Mouse (Mus musculus) ES-Bruce4 (cell line): ENCODE results near the gene Igf1r. TPM values are rescaled to one million over a fixed set of nuclear protein-coding genes. Genes with fewer than 3 reads are reported as not detected.
A peak's percentile ranks its signal among the peaks of the same experiment; 100 is the strongest.

Experiments
- H3K27ac ChIP-seq: 2 replicates; pipeline ENCODE4 v1.5.1; 2012; ENCODE audit warnings: low read length, inconsistent platforms; ENCODE audit not compliant: insufficient read depth
- H3K27me3 ChIP-seq: 2 replicates; pipeline ENCODE4 v1.6.1; 2012; ENCODE audit warnings: mild to moderate bottlenecking, low read length, inconsistent platforms; ENCODE audit not compliant: control insufficient read depth, poor library complexity, insufficient read depth, severe bottlenecking
- H3K36me3 ChIP-seq: 2 replicates; pipeline ENCODE4 v1.6.1; 2012; ENCODE audit warnings: inconsistent platforms, mild to moderate bottlenecking, low read length, moderate library complexity; ENCODE audit not compliant: control insufficient read depth, poor library complexity, insufficient read depth, severe bottlenecking
- H3K4me1 ChIP-seq: one replicate; pipeline ENCODE4 v1.8.1; 2011; ENCODE audit warnings: low read length; ENCODE audit not compliant: control insufficient read depth, insufficient read depth
- H3K4me3 ChIP-seq: 2 replicates; pipeline ENCODE4 v1.5.1; 2011; ENCODE audit warnings: low read depth, mild to moderate bottlenecking, low read length
- H3K9ac ChIP-seq: 2 replicates; pipeline ENCODE4 v1.6.1; 2012; ENCODE audit warnings: low read depth, mild to moderate bottlenecking, inconsistent platforms; ENCODE audit not compliant: poor library complexity, severe bottlenecking
- H3K9me3 ChIP-seq: replicated peaks from 2 replicates; pipeline ENCODE4 v1.6.1; 2012; ENCODE audit warnings: mild to moderate bottlenecking, low read length, inconsistent platforms; ENCODE audit not compliant: control insufficient read depth, poor library complexity, insufficient read depth, severe bottlenecking
- CTCF ChIP-seq: IDR thresholded peaks from one replicate; pipeline ENCODE4 v1.8.1; 2011; ENCODE audit warnings: low read depth, low read length
- EP300 ChIP-seq: IDR thresholded peaks from 2 replicates; pipeline ENCODE4 v1.6.1; 2011; ENCODE audit warnings: low read depth, low read length; ENCODE audit not compliant: insufficient read depth
- POLR2A ChIP-seq: IDR thresholded peaks from one replicate; pipeline ENCODE4 v1.8.1; 2011; ENCODE audit warnings: low read length; ENCODE audit not compliant: insufficient read depth
- polyA plus RNA-seq: library from polyadenylated mRNA; stranded (reverse); fragments of >200 nt; gene quantifications from 2 replicates; pipeline ENCODE4 v1.2.4, GENCODE M21; 2011; ENCODE audit warnings: low read depth; ENCODE audit not compliant: missing spikeins, insufficient read depth, insufficient read length

Igf1r gene
- polyA plus RNA-seq, 1 experiment, result 58.4 TPM

- Histone ChIP-seq H3K27ac (no peak overlapping the region), H3K36me3 (no peaks in the 10 kb centered on the region), H3K27me3 (no peaks in the 10 kb centered on the region), H3K9me3 (no peaks in the 10 kb centered on the region), H3K4me3 (peak overlapping the region; percentile 15; the same call in 1 of the 2 replicates), H3K4me1 (peaks cover 10% of the 10 kb centered on the region), H3K9ac (no peak overlapping the region)
- TF ChIP-seq EP300 (peak; percentile 56; the same call in 1 of the 2 replicates), POLR2A (no peak), CTCF (no peak)
These were observed 286.7 kb downstream of the Igf1r start for GRCm38 (mm10) chr7:68239220-68239827.

GRCm38 (mm10) chr7:68241205-68241604 lies 288.6 kb downstream of the Igf1r start:
- TF ChIP-seq CTCF (no peak), EP300 (no peak), POLR2A (no peak)
- Histone ChIP-seq H3K4me3 (no peak overlapping the region), H3K9me3 (no peaks in the 10 kb centered on the region), H3K36me3 (no peaks in the 10 kb centered on the region), H3K4me1 (peaks cover 12% of the 10 kb centered on the region), H3K9ac (no peak overlapping the region), H3K27ac (no peak overlapping the region), H3K27me3 (no peaks in the 10 kb centered on the region)

GRCm38 (mm10) chr7:68245681-68246080 lies 293.1 kb downstream of the Igf1r start:
- Histone ChIP-seq H3K4me1 (peaks cover 2% of the 10 kb centered on the region), H3K36me3 (no peaks in the 10 kb centered on the region), H3K9ac (no peak overlapping the region), H3K27ac (no peak overlapping the region), H3K9me3 (0 out of 2 replicates have a peak, but pooled peaks cover 4% of the 10 kb centered on the region), H3K4me3 (no peak overlapping the region), H3K27me3 (no peaks in the 10 kb centered on the region)
- TF ChIP-seq POLR2A (no peak), EP300 (peak; percentile 64; the same call in 1 of the 2 replicates)

- Histone ChIP-seq H3K9ac (no peak overlapping the region), H3K9me3 (0 out of 2 replicates have a peak, but pooled peaks cover 4% of the 10 kb centered on the region), H3K27me3 (no peaks in the 10 kb centered on the region), H3K4me3 (no peak overlapping the region), H3K27ac (no peak overlapping the region), H3K4me1 (peaks cover 2% of the 10 kb centered on the region), H3K36me3 (no peaks in the 10 kb centered on the region; the same call in 1 of the 2 replicates)
- TF ChIP-seq CTCF (no peak), EP300 (no peak), POLR2A (no peak)
These were observed 293.6 kb downstream of the Igf1r start for GRCm38 (mm10) chr7:68246249-68246648.

- Histone ChIP-seq H3K27me3 (no peaks in the 10 kb centered on the region), H3K4me1 (peaks cover 1% of the 10 kb centered on the region), H3K27ac (no peak overlapping the region), H3K36me3 (no peaks in the 10 kb centered on the region; the same call in 1 of the 2 replicates), H3K9ac (no peak overlapping the region), H3K4me3 (no peak overlapping the region), H3K9me3 (0 out of 2 replicates have a peak, but pooled peaks cover 4% of the 10 kb centered on the region)
- TF ChIP-seq CTCF, result no peak
- TF ChIP-seq POLR2A, result no peak
- no peak for TF ChIP-seq EP300
These were observed 297.8 kb downstream of the Igf1r start for GRCm38 (mm10) chr7:68250411-68250810.

GRCm38 (mm10) chr7:68250902-68251301 lies 298.3 kb downstream of the Igf1r start:
- TF ChIP-seq EP300, result no peak
- TF ChIP-seq POLR2A, result no peak
- no peak for TF ChIP-seq CTCF
- no peaks in the 10 kb centered on the region for H3K27me3 ChIP-seq
- no peak overlapping the region for H3K4me3 ChIP-seq
- no peak overlapping the region for H3K27ac ChIP-seq
- H3K36me3 ChIP-seq, result no peaks in the 10 kb centered on the region; the same call in 1 of the 2 replicates
- 0 out of 2 replicates have a peak, but pooled peaks cover 4% of the 10 kb centered on the region for H3K9me3 ChIP-seq
- H3K9ac ChIP-seq, result no peak overlapping the region
- H3K4me1 ChIP-seq, result no peaks in the 10 kb centered on the region
